Mouse (Mus musculus) midbrain, embryonic 15.5 days (tissue): ENCODE measurements at regions not wholly inside any gene's neighbourhood (a gene's known extent, or its start where the extent isn't known, plus 50 kb on each side); places are given as distances from the start of the nearest gene placed in this dataset.

Experiments used
- ATAC-seq: fragments of 200-750 bp; cut with Nextera tagmentation; replicated peaks from 2 replicates; pipeline ENCODE4 v1.8.0; 2017; ENCODE audit warnings: moderate TSS enrichment
- H3K27ac ChIP-seq: fragments of 300-500 bp; sonication (generic); 2 replicates; pipeline ENCODE4 v1.5.1; 2015; ENCODE audit warnings: mild to moderate bottlenecking, inconsistent platforms
- H3K27me3 ChIP-seq: fragments of 300-500 bp; sonication (generic); replicated peaks from 2 replicates; pipeline ENCODE4 v1.6.1; 2015; ENCODE audit warnings: inconsistent platforms
- H3K36me3 ChIP-seq: fragments of 300-500 bp; sonication (generic); replicated peaks from 2 replicates; pipeline ENCODE4 v1.6.1; 2015; ENCODE audit warnings: inconsistent platforms
- H3K4me1 ChIP-seq: fragments of 300-500 bp; sonication (generic); 2 replicates; pipeline ENCODE4 v1.6.1; 2015; ENCODE audit warnings: inconsistent platforms
- H3K4me2 ChIP-seq: fragments of 300-500 bp; sonication (generic); 2 replicates; pipeline ENCODE4 v1.6.1; 2015; ENCODE audit warnings: inconsistent platforms, mild to moderate bottlenecking, moderate library complexity
- H3K4me3 ChIP-seq: fragments of 300-500 bp; sonication (generic); 2 replicates; pipeline ENCODE4 v1.5.1; 2015; ENCODE audit warnings: mild to moderate bottlenecking, inconsistent platforms
- H3K9ac ChIP-seq: fragments of 300-500 bp; sonication (generic); 2 replicates; pipeline ENCODE4 v1.6.1; 2015; ENCODE audit warnings: mild to moderate bottlenecking, inconsistent platforms
- H3K9me3 ChIP-seq: fragments of 300-500 bp; sonication (generic); 2 replicates; pipeline ENCODE4 v1.6.1; 2016; ENCODE audit warnings: inconsistent platforms
- WGBS: fragments of 180-500 bp; shearing (Covaris S2); methylation state at CpG from one replicate; pipeline ENCODE4 v1.1.7; 2015; ENCODE audit warnings: mixed read lengths; 5-methylcytosine and 5-hydroxymethylcytosine counted together

DNA sequence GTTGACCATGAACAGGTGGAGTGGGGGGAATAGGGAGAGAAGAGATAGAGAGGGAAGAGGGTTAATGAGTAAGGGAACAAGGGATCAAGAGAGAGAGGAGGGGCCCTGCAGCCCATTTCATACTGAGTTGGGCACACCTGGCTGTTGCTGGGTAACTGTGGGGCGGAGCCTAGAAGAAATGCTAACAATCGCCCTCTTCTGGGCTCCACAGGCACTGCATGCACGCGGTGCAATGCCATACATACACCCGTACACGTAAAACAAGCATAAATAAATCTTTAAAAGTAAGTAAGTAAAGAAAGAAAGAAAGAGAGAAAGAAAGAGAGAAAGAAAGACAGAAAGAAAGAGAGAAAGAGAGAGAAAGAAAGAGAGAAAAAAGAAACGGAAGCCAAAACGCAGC is 106.5 kb upstream of the Rxfp2 start:
- Histone ChIP-seq H3K9ac (no peak overlapping the region), H3K4me3 (no peak overlapping the region), H3K9me3 (no peaks in the 10 kb centered on the region), H3K4me1 (no peaks in the 10 kb centered on the region), H3K27me3 (no peaks in the 10 kb centered on the region), H3K36me3 (no peaks in the 10 kb centered on the region), H3K4me2 (no peak overlapping the region), H3K27ac (no peak overlapping the region)
- ATAC-seq = no peak
- 83% methylated on average over 8 of the region's 8 CpGs for WGBS

DNA sequence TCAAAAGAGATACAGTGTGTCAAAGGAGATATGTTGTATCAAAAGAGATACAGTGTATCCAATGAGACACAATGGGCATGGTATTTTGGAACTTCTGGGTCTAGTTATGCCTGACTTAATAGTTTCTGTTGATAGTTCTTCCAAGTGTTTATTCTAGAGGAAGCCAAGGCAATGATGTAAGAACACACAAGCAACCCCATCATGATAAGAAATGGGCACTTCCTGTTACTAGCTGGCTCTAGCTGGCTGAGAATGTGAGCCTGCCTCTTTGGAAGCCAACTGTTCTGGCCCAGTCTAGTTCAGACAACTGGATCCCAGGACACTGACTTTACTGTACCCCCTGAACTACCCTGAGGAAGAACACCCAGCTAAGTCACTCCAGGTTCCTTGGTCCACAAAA is 102.7 kb upstream of the Rxfp2 start:
- no peak for ATAC-seq
- H3K9me3 ChIP-seq = no peaks in the 10 kb centered on the region
- no peak overlapping the region for H3K4me3 ChIP-seq
- H3K27me3 ChIP-seq = no peaks in the 10 kb centered on the region
- H3K4me2 ChIP-seq = no peak overlapping the region
- H3K4me1 ChIP-seq = no peaks in the 10 kb centered on the region
- no peak overlapping the region for H3K9ac ChIP-seq
- H3K27ac ChIP-seq = no peak overlapping the region
- no peaks in the 10 kb centered on the region for H3K36me3 ChIP-seq

DNA sequence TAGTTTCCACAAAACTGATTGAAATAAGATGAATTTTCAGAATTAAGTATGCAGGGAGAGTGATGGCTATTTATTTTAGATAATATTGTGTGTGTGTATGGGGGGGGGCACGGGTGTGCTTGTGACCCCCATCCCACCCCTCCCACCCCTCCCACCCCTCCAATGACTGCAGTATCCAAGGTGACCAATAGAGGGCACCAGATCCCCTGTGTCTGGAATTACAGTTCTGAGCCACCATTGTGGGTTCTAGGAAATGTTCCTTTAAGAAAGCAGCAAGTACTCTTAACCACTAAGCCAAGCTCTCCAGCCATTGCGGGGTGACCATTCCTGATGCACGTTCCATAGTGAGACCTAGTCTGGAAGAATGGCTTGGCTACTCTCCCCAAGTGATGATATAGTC is 101.1 kb upstream of the Rxfp2 start:
- Histone ChIP-seq H3K36me3 (no peaks in the 10 kb centered on the region), H3K4me3 (no peak overlapping the region), H3K4me1 (no peaks in the 10 kb centered on the region), H3K9ac (no peak overlapping the region), H3K9me3 (no peaks in the 10 kb centered on the region), H3K4me2 (no peak overlapping the region), H3K27me3 (no peaks in the 10 kb centered on the region), H3K27ac (no peak overlapping the region)
- no peak for ATAC-seq
- WGBS = 36% methylated on average over 3 of the region's 3 CpGs

DNA sequence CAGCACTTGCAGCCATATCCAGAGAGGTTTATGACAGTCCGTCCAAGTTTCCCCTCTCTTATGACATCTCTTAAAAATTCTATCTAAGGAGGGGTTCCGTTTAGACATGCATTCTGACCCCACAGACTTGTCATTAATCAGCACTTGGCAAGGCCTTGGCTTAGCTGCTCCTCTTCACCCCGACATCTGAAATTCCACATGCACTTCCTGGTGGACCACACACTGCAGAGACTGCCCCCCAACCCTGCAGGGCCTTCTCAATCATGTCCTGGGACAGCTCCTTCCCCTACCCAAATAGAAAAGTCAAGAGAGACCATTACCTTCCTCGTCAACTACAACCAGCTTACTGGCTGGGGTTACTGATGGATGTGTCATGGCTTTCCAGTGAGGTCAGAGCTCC is 99.4 kb upstream of the Rxfp2 start:
- H3K4me1 ChIP-seq = no peaks in the 10 kb centered on the region
- H3K27me3 ChIP-seq = no peaks in the 10 kb centered on the region
- no peak overlapping the region for H3K4me3 ChIP-seq
- no peak for ATAC-seq
- H3K9me3 ChIP-seq = no peaks in the 10 kb centered on the region
- H3K36me3 ChIP-seq = no peaks in the 10 kb centered on the region
- no peak overlapping the region for H3K4me2 ChIP-seq
- no peak overlapping the region for H3K9ac ChIP-seq
- 71% methylated on average over 4 of the region's 4 CpGs for WGBS
- no peak overlapping the region for H3K27ac ChIP-seq

DNA sequence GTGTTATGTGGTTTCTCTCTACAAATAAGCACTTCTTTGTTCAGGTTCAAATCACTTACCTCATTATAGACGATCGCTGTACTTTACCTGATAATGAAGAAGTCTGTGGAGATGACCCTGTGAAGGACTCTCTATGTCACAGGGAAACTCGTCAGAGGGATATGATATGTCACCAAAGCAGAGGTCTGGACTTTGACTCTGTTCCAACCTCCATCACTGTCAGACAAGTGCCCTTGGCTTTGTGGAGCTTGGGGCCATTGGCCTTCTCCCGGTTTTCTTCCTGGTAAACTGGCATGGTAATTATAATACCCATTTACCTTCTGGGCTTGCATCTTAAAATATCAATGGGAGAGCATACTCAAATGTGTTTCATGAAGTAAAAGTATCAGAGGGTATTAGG is 98.1 kb upstream of the Rxfp2 start:
- H3K4me1 ChIP-seq = no peaks in the 10 kb centered on the region
- no peak overlapping the region for H3K4me3 ChIP-seq
- no peak overlapping the region for H3K27ac ChIP-seq
- H3K9ac ChIP-seq = no peak overlapping the region
- no peaks in the 10 kb centered on the region for H3K9me3 ChIP-seq
- H3K36me3 ChIP-seq = no peaks in the 10 kb centered on the region
- H3K4me2 ChIP-seq = no peak overlapping the region
- WGBS = 88% methylated on average over 4 of the region's 4 CpGs
- ATAC-seq = no peak
- no peaks in the 10 kb centered on the region for H3K27me3 ChIP-seq

DNA sequence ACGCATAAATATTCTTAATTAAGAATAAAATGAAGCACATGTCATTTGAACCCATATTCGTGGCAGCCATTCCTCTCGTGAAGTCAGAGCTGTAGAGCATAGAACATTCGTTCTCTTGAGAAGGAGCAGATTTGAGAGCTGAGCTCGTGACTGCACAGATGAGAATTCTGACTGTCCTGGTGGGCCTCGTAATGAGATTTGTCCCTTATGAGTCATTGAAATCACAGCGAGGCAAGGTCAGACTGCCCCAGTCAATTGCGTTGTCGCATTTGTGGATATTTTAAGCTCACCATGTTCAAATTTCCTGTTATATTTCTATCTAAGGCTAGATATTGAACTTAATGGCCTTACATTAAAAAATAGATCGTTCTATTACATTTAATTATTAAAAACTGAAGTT is 94.0 kb upstream of the Rxfp2 start:
- H3K27me3 ChIP-seq = no peaks in the 10 kb centered on the region
- H3K4me3 ChIP-seq = no peak overlapping the region
- no peaks in the 10 kb centered on the region for H3K36me3 ChIP-seq
- ATAC-seq = no peak
- H3K4me1 ChIP-seq = no peaks in the 10 kb centered on the region
- H3K9ac ChIP-seq = no peak overlapping the region
- no peak overlapping the region for H3K27ac ChIP-seq
- no peaks in the 10 kb centered on the region for H3K9me3 ChIP-seq
- no peak overlapping the region for H3K4me2 ChIP-seq
- WGBS = 91% methylated on average over 10 of the region's 10 CpGs

DNA sequence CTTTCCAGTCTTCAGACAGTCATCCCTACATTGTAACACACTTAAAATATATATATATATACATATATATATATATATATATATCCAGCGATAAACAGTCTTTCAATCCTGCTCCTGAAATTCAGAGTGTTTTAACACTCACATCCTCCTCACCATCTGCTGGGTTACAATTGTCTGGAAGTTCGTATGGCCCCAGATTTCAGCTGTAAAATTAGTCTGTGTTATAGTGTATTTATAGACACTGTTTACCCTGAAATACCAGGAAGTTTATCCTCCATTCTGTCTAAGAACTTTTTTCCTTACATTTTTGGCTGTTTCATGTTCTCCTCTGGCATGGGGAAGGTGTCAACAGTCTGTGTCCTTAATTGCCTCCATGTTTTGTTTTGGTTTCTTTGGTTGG is 91.7 kb upstream of the Rxfp2 start:
- Histone ChIP-seq H3K27ac (no peak overlapping the region), H3K9ac (no peak overlapping the region), H3K36me3 (no peaks in the 10 kb centered on the region), H3K4me3 (no peak overlapping the region), H3K9me3 (no peaks in the 10 kb centered on the region), H3K27me3 (no peaks in the 10 kb centered on the region), H3K4me2 (no peak overlapping the region), H3K4me1 (peaks cover 4% of the 10 kb centered on the region)
- ATAC-seq = no peak
- 84% methylated on average over 2 of the region's 2 CpGs for WGBS

DNA sequence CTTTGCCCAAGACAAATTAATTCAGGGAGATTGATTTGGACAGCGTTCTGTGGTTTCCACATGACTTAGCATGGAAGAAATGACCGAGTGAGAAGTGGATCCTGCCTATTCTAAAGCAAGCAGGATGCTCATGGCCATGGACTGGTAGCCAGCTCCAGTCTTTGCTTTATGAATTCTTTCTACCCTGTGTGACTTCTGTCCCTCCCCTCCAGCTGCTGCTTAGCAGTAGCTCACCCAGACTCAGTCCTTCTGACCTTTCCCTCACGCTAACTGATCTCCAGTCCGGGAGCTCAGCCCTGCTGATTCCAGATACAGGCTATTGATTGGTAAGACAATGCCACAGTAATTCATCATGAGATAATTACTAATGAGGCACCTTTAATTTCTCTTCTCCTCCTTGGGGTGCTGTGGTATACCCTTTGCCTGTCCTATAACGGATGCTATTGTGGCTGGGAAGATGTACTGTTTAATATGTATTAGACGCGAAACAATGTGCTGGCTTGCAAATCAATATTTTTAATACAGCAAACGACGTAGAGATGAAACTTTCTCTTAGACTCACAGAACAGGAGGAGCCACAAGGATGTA is 86.8 kb upstream of the Rxfp2 start:
- ATAC-seq = 0 out of 2 replicates have a peak, but pooled peaks have one; percentile 24
- no peak overlapping the region for H3K4me2 ChIP-seq
- WGBS = 39% methylated on average over 9 of the region's 9 CpGs
- 0 out of 2 replicates have a peak overlapping the region, but pooled peaks have one; percentile 1 for H3K27ac ChIP-seq
- H3K9me3 ChIP-seq = no peaks in the 10 kb centered on the region
- peaks cover 17% of the 10 kb centered on the region for H3K4me1 ChIP-seq
- no peak overlapping the region for H3K9ac ChIP-seq
- H3K36me3 ChIP-seq = no peaks in the 10 kb centered on the region
- no peak overlapping the region for H3K4me3 ChIP-seq
- H3K27me3 ChIP-seq = no peaks in the 10 kb centered on the region

DNA sequence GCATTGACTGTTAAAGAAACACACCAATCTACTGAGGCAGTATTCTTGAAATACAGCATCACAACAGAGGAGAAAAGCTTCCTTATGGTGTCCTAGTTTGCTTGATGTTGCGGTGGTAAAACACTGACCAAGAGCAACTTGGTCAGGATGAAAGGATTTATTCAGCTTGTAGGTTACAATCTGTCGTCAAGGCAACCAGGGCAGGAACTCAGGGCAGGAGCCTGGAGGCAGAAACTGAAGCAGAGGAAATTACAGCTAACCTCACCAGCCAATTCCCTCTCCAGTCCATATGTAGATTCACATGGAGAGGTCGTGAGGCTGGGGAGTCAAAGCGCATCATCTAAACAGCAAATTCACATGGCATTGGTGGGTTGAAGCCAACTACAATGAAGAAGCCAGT is 86.3 kb upstream of the Rxfp2 start:
- H3K4me1 ChIP-seq = peaks cover 17% of the 10 kb centered on the region
- H3K4me2 ChIP-seq = no peak overlapping the region
- no peaks in the 10 kb centered on the region for H3K9me3 ChIP-seq
- H3K4me3 ChIP-seq = no peak overlapping the region
- WGBS = 25% methylated on average over 4 of the region's 4 CpGs
- peak overlapping the region; percentile 1; the same call in 1 of the 2 replicates for H3K27ac ChIP-seq
- H3K36me3 ChIP-seq = no peaks in the 10 kb centered on the region
- no peak overlapping the region for H3K9ac ChIP-seq
- ATAC-seq = 0 out of 2 replicates have a peak, but pooled peaks have one; percentile 50
- no peaks in the 10 kb centered on the region for H3K27me3 ChIP-seq

DNA sequence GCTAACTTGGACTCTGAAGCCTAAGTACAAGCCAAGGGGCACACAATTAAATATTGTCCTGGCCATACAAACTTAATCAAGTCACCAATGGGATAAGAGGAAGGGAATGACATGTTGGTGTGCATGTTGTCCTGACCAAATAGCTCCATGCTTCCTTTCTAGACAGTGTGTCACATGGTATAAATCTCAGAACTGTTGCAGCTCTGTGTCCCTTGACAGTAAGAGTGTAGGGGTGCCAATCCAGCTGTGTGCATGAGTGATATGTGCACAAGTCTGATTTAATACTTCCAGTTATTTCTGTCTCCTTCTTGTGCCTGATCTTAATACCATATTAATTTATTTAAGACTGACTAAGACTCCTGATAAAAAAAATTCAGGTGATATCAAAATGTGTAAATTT is 72.8 kb upstream of the Rxfp2 start:
- Histone ChIP-seq H3K9ac (no peak overlapping the region), H3K4me3 (no peak overlapping the region), H3K27me3 (no peaks in the 10 kb centered on the region), H3K4me2 (no peak overlapping the region), H3K4me1 (no peaks in the 10 kb centered on the region), H3K27ac (no peak overlapping the region), H3K9me3 (no peaks in the 10 kb centered on the region), H3K36me3 (no peaks in the 10 kb centered on the region)
- ATAC-seq = no peak

DNA sequence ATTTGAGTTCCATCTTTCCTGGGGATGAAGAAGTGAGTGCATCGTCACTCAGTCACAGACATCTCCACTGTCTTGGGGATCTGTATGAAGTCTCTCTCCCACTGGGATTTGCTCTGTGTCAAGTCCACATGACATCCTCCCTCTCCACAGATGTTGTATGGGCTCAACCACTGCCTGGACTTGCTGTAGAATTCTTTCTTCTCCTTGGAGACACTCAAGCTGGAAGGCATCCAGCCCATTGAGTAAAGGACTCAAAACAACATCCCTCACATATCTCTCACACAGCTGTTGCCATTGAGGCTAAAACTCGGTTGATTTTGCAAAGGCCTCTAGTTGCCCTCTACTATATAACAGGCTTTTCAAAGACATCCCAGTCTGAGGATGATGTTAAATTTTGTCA is 71.0 kb upstream of the Rxfp2 start:
- Histone ChIP-seq H3K9ac (no peak overlapping the region), H3K9me3 (no peaks in the 10 kb centered on the region), H3K36me3 (no peaks in the 10 kb centered on the region), H3K4me2 (no peak overlapping the region), H3K4me3 (no peak overlapping the region), H3K27me3 (no peaks in the 10 kb centered on the region), H3K27ac (no peak overlapping the region), H3K4me1 (no peaks in the 10 kb centered on the region)
- WGBS = 86% methylated on average over 2 of the region's 2 CpGs
- no peak for ATAC-seq

DNA sequence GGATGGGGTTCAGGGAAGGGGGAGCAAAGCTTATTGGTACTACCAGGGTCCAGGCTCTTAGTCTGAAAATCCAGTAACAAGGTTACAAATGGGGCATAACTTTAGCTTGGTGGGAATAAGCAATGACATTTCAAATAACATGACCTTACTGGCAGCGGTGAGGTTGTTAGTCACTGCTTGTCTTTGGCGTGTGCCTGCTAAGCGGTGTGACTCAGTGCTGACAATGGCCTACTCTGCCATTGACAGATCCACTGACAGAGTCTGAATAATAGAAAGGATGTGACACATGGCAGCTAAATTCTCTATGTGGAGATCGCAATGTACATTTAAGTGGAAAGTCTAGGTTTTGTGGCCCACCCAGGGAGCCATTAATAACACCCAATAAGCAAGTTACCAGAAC is 61.5 kb upstream of the Rxfp2 start:
- ATAC-seq = no peak
- Histone ChIP-seq H3K9me3 (no peaks in the 10 kb centered on the region), H3K4me3 (no peak overlapping the region), H3K27ac (no peak overlapping the region), H3K27me3 (no peaks in the 10 kb centered on the region), H3K4me1 (no peaks in the 10 kb centered on the region), H3K9ac (no peak overlapping the region), H3K36me3 (no peaks in the 10 kb centered on the region), H3K4me2 (no peak overlapping the region)
- WGBS = 81% methylated on average over 4 of the region's 4 CpGs

DNA sequence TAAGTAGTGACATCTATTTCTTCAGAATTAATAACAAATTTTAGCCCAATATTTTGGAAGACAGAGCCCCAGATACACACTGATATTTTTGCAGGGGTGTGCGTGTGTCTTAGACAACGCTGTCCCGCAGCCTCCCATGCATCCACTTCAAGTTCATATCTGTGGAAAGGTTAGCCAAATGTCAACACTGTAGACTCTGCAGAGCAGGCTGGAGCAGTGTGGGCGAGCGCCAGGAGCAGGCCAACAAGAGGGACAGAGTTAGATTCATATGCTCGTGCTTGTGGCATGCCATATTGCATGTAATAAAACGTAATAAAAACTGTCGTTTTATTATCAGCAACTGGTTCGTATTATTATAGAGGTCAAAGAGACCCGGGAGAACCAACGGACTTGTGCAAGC is 57.3 kb upstream of the Rxfp2 start:
- Histone ChIP-seq H3K27me3 (no peaks in the 10 kb centered on the region), H3K4me2 (no peak overlapping the region), H3K27ac (no peak overlapping the region), H3K4me3 (no peak overlapping the region), H3K9ac (no peak overlapping the region), H3K36me3 (no peaks in the 10 kb centered on the region), H3K4me1 (peaks cover 8% of the 10 kb centered on the region; the same call in 1 of the 2 replicates), H3K9me3 (no peaks in the 10 kb centered on the region)
- no peak for ATAC-seq
- 89% methylated on average over 11 of the region's 11 CpGs for WGBS
